In genomic region chr11:97126645-97127468, GRCm38 (mm10) we compare ENCODE assay signal across 8 mouse cellular contexts. TPM values are rescaled to one million over a fixed set of nuclear protein-coding genes. Genes with fewer than 3 reads are reported as not detected.
A peak's percentile ranks its signal among the peaks of the same experiment; 100 is the strongest.
DNase-seq lines count a peak whose midpoint lies in the region; ATAC-seq and TF ChIP-seq lines count a peak whose summit lies in the region.

No protein-coding gene starts in this region.

- peak; percentile 54 for DNase-seq in gastrocnemius, adult 2 months
- DNase-seq in gastrocnemius, postnatal 4 days (ENCODE audit: low spot score in 2 of 2): no peak
- DNase-seq in embryo, embryonic 9.5 days (ENCODE audit: extremely low spot score): peak; percentile 62
- DNase-seq in heart, postnatal 36 days: peak; percentile 56 to 64
- DNase-seq in limb, embryonic 10.5 days (ENCODE audit: low spot score): peak; percentile 63
- DNase-seq in midbrain, embryonic 11.5 days (ENCODE audit: low spot score, missing footprints): peak; percentile 89
- peak; percentile 45 to 70 for DNase-seq in thymus, adult 18-20 months
- DNase-seq in layer of hippocampus, postnatal 25 days (ENCODE audit: extremely low spot score in 1 of 2, low spot score in 1 of 2): no peak

- H3K36me3 ChIP-seq in limb, embryonic 10.5 days: no peaks in the 10 kb centered on the region
- no peaks in the 10 kb centered on the region for H3K36me3 ChIP-seq in midbrain, embryonic 11.5 days (ENCODE audit: control insufficient read depth, insufficient read depth, low read length)

- no peaks in the 10 kb centered on the region for H3K9me3 ChIP-seq in limb, embryonic 10.5 days (replicated peaks)
- no peaks in the 10 kb centered on the region for H3K9me3 ChIP-seq in midbrain, embryonic 11.5 days (ENCODE audit: control insufficient read depth, low read length)

- H3K9ac ChIP-seq in midbrain, embryonic 11.5 days (ENCODE audit: low read length): peak overlapping the region; percentile 55

- peak; percentile 54 for ATAC-seq in midbrain, embryonic 11.5 days (ENCODE audit: low FRiP score)

- peak overlapping the region; percentile 62 for H3K4me2 ChIP-seq in midbrain, embryonic 11.5 days

- TF ChIP-seq CTCF in gastrocnemius, adult 2 months (IDR thresholded peaks at IDR 0.05): no peak

- WGBS in limb, embryonic 10.5 days: 3% methylated on average over 32 of the region's 32 CpGs
- WGBS in midbrain, embryonic 11.5 days: 4% methylated on average over 32 of the region's 32 CpGs

- H3K4me1 ChIP-seq in limb, embryonic 10.5 days: peaks cover 48% of the 10 kb centered on the region
- peaks cover 6% of the 10 kb centered on the region; the same call in 1 of the 2 replicates for H3K4me1 ChIP-seq in midbrain, embryonic 11.5 days (ENCODE audit: control insufficient read depth, insufficient read depth, low read length)

- H3K4me3 ChIP-seq in gastrocnemius, adult 2 months: peak overlapping the region; percentile 73
- H3K4me3 ChIP-seq in limb, embryonic 10.5 days: peak overlapping the region; percentile 66
- H3K4me3 ChIP-seq in midbrain, embryonic 11.5 days (ENCODE audit: low read depth, low read length): peak overlapping the region; percentile 36

- peaks cover 49% of the 10 kb centered on the region for H3K27me3 ChIP-seq in limb, embryonic 10.5 days (ENCODE audit: low read depth, poor library complexity, severe bottlenecking)
- H3K27me3 ChIP-seq in midbrain, embryonic 11.5 days (ENCODE audit: control insufficient read depth, insufficient read depth, low read length): peaks cover 5% of the 10 kb centered on the region

- peak overlapping the region; percentile 66 for H3K27ac ChIP-seq in gastrocnemius, adult 2 months
- peak overlapping the region; percentile 73 for H3K27ac ChIP-seq in limb, embryonic 10.5 days
- no peak overlapping the region for H3K27ac ChIP-seq in midbrain, embryonic 11.5 days (ENCODE audit: low read depth, low read length)

- intact Hi-C loops in gastrocnemius, adult 2 months (cut with DNase I): no loop called here
- intact Hi-C loops in heart, postnatal 36 days (cut with DNase I): no loop called here

RNA-seq across cellular contexts. Expression of gene Tbx21, which starts 11.7 kb away (rescaled TPM):
- total RNA-seq in gastrocnemius, adult 2 months (2021): under 1 TPM; 0.17 to 0.48 TPM
- total RNA-seq in gastrocnemius, postnatal 4 days (2021): 1 to 10 TPM in 1 of 2 experiments, under 1 TPM in 1; 0.98 to 1.4 TPM
- total RNA-seq in heart, postnatal 36 days (2021): not detected
- polyA plus RNA-seq in limb, embryonic 10.5 days (2016; fragmentation: Nextera tagmentation; extraction: Ambion mirVana): 0.05 and 0.08 TPM in 2 replicates
- 0.12 and 0.14 TPM in 2 replicates for polyA plus RNA-seq in midbrain, embryonic 11.5 days (2014; fragmentation: Nextera tagmentation; extraction: Ambion mirVana)
- under 1 TPM in 1 of 2 experiments, not detected in 1; 0.10 TPM for total RNA-seq in layer of hippocampus, postnatal 25 days (2021)

RNA-seq across cellular contexts. Expression of gene Tbkbp1, which starts 24.4 kb away (rescaled TPM):
- 1 to 10 TPM; 4.0 to 6.1 TPM for total RNA-seq in gastrocnemius, adult 2 months (2021)
- 10 to 100 TPM; 12.4 to 12.9 TPM for total RNA-seq in gastrocnemius, postnatal 4 days (2021)
- 10 to 100 TPM; 11.0 to 15.3 TPM for total RNA-seq in heart, postnatal 36 days (2021)
- 6.1 and 7.8 TPM in 2 replicates for polyA plus RNA-seq in limb, embryonic 10.5 days (2016; fragmentation: Nextera tagmentation; extraction: Ambion mirVana)
- polyA plus RNA-seq in midbrain, embryonic 11.5 days (2014; fragmentation: Nextera tagmentation; extraction: Ambion mirVana): 2.8 and 3.6 TPM in 2 replicates
- total RNA-seq in layer of hippocampus, postnatal 25 days (2021): 10 to 100 TPM; 75.8 to 82.0 TPM

Comparison
In these comparisons a context has a peak if more than half of its experiments do, and no peak if none do; other contexts are left out.
1. DNase-seq: peak in gastrocnemius, adult 2 months (single experiment), embryo, embryonic 9.5 days (single experiment), heart, postnatal 36 days (2 of 2), limb, embryonic 10.5 days (single experiment), midbrain, embryonic 11.5 days (single experiment) and thymus, adult 18-20 months (2 of 2); none in gastrocnemius, postnatal 4 days (0 of 2) and layer of hippocampus, postnatal 25 days (0 of 2).
2. RNA of gene Tbkbp1, which starts 24.4 kb away (total RNA-seq): 75.8 to 82.0 TPM in layer of hippocampus, postnatal 25 days; 11.0 to 15.3 TPM in heart, postnatal 36 days, 12.4 to 12.9 TPM in gastrocnemius, postnatal 4 days and 4.0 to 6.1 TPM in gastrocnemius, adult 2 months; every median in the first group is over 4 times any median in the second.
3. Peak in every context shown above with its lines, with median percentiles within 50 percentile points of each other: H3K4me3 ChIP-seq.